Mouse (Mus musculus): Measurements from ENCODE around the gene Aanat. TPM values are rescaled to one million over a fixed set of nuclear protein-coding genes. Genes with fewer than 3 reads are reported as not detected.

Aanat gene
- polyA plus RNA-seq, 1 experiment from 2014 or later = not detected

GRCm38 (mm10) chr11:116554171-116554878 lies 31.9 kb upstream of the Aanat start:
- Histone ChIP-seq H3K4me3 (no peak overlapping the region), H3K9me3 (no peaks in the 10 kb centered on the region), H3K27ac (no peak overlapping the region), H3K36me3 (peaks cover 3% of the 10 kb centered on the region; the same call in 1 of the 2 replicates), H3K4me1 (peaks cover 54% of the 10 kb centered on the region), H3K9ac (no peak overlapping the region; the same call in 1 of the 2 replicates), H3K4me2 (replicated peaks) (no peak overlapping the region), H3K27me3 (no peaks in the 10 kb centered on the region)
- 46% methylated on average over 12 of the region's 12 CpGs for WGBS
- ATAC-seq (ENCODE audit: low FRiP score, low read depth) = no peak

GRCm38 (mm10) chr11:116555572-116555971 lies 30.7 kb upstream of the Aanat start:
- Histone ChIP-seq H3K27me3 (no peaks in the 10 kb centered on the region), H3K9me3 (no peaks in the 10 kb centered on the region), H3K27ac (no peak overlapping the region; the same call in 1 of the 2 replicates), H3K4me1 (peaks cover 46% of the 10 kb centered on the region), H3K36me3 (peaks cover 3% of the 10 kb centered on the region; the same call in 1 of the 2 replicates), H3K4me3 (no peak overlapping the region), H3K4me2 (replicated peaks) (no peak overlapping the region), H3K9ac (no peak overlapping the region)
- no peak for ATAC-seq (ENCODE audit: low FRiP score, low read depth)
- whole genome bisulfite sequencing = 73% methylated on average over 1 of the region's 1 CpGs

GRCm38 (mm10) chr11:116556308-116556707 lies 29.9 kb upstream of the Aanat start:
- WGBS = 55% methylated on average over 6 of the region's 6 CpGs
- Histone ChIP-seq H3K9me3 (no peaks in the 10 kb centered on the region), H3K27me3 (no peaks in the 10 kb centered on the region), H3K27ac (no peak overlapping the region), H3K4me2 (replicated peaks) (no peak overlapping the region), H3K4me1 (peaks cover 39% of the 10 kb centered on the region), H3K9ac (no peak overlapping the region), H3K4me3 (no peak overlapping the region), H3K36me3 (peaks cover 3% of the 10 kb centered on the region; the same call in 1 of the 2 replicates)
- ATAC-seq (ENCODE audit: low FRiP score, low read depth) = no peak

- Histone ChIP-seq H3K36me3 (no peaks in the 10 kb centered on the region), H3K9me3 (no peaks in the 10 kb centered on the region), H3K27ac (no peak overlapping the region), H3K9ac (no peak overlapping the region), H3K27me3 (no peaks in the 10 kb centered on the region), H3K4me3 (no peak overlapping the region), H3K4me2 (replicated peaks) (no peak overlapping the region), H3K4me1 (peaks cover 13% of the 10 kb centered on the region; the same call in 1 of the 2 replicates)
- ATAC-seq (ENCODE audit: low FRiP score, low read depth) = no peak
- 39% methylated on average over 7 of the region's 7 CpGs for WGBS
These were observed 20.8 kb upstream of the Aanat start for GRCm38 (mm10) chr11:116565283-116566041.

- 83% methylated on average over 8 of the region's 8 CpGs for WGBS
- no peaks in the 10 kb centered on the region for H3K9me3 ChIP-seq
- no peak overlapping the region for H3K27ac ChIP-seq
- H3K36me3 ChIP-seq = no peaks in the 10 kb centered on the region; the same call in 1 of the 2 replicates
- H3K4me1 ChIP-seq = peaks cover 20% of the 10 kb centered on the region; the same call in 1 of the 2 replicates
- H3K4me2 ChIP-seq (replicated peaks) = no peak overlapping the region
- no peak overlapping the region for H3K9ac ChIP-seq
- H3K4me3 ChIP-seq = no peak overlapping the region
- H3K27me3 ChIP-seq = no peaks in the 10 kb centered on the region
- no peak for ATAC-seq (ENCODE audit: low FRiP score, low read depth)
These were observed 18.7 kb upstream of the Aanat start for GRCm38 (mm10) chr11:116567531-116567930.

GRCm38 (mm10) chr11:116570821-116571220 lies 15.4 kb upstream of the Aanat start:
- Histone ChIP-seq H3K36me3 (no peaks in the 10 kb centered on the region; the same call in 1 of the 2 replicates), H3K4me3 (no peak overlapping the region), H3K9me3 (no peaks in the 10 kb centered on the region), H3K27me3 (no peaks in the 10 kb centered on the region), H3K4me2 (replicated peaks) (no peak overlapping the region), H3K9ac (no peak overlapping the region), H3K4me1 (peaks cover 42% of the 10 kb centered on the region), H3K27ac (no peak overlapping the region)
- 82% methylated on average over 7 of the region's 7 CpGs for WGBS
- ATAC-seq (ENCODE audit: low FRiP score, low read depth) = no peak

- WGBS = 73% methylated on average over 19 of the region's 19 CpGs
- ATAC-seq (ENCODE audit: low FRiP score, low read depth) = no peak
These were observed 14.2 kb upstream of the Aanat start for GRCm38 (mm10) chr11:116571767-116572679.

GRCm38 (mm10) chr11:116572756-116573543 lies 13.3 kb upstream of the Aanat start:
- no peaks in the 10 kb centered on the region for H3K27me3 ChIP-seq
- peak overlapping the region; percentile 27; the same call in 1 of the 2 replicates for H3K9ac ChIP-seq
- H3K4me1 ChIP-seq = peaks cover 51% of the 10 kb centered on the region
- 0 out of 2 replicates have a peak overlapping the region, but pooled peaks have one; percentile 2 for H3K4me2 ChIP-seq (replicated peaks)
- no peak overlapping the region for H3K4me3 ChIP-seq
- no peak overlapping the region for H3K27ac ChIP-seq
- WGBS = 58% methylated on average over 12 of the region's 12 CpGs
- H3K36me3 ChIP-seq = no peaks in the 10 kb centered on the region; the same call in 1 of the 2 replicates
- ATAC-seq (ENCODE audit: low FRiP score, low read depth) = 0 out of 2 replicates have a peak, but pooled peaks have one; percentile 24
- no peaks in the 10 kb centered on the region for H3K9me3 ChIP-seq

More at GRCm38 (mm10) chr11:116571767-116572679, 14.2 kb upstream of the Aanat start:
- Histone ChIP-seq H3K27ac (no peak overlapping the region), H3K36me3 (no peaks in the 10 kb centered on the region; the same call in 1 of the 2 replicates), H3K4me2 (replicated peaks) (no peak overlapping the region), H3K4me1 (peaks cover 51% of the 10 kb centered on the region), H3K27me3 (no peaks in the 10 kb centered on the region), H3K4me3 (no peak overlapping the region), H3K9ac (no peak overlapping the region), H3K9me3 (no peaks in the 10 kb centered on the region)

GRCm38 (mm10) chr11:116574486-116574885 lies 11.7 kb upstream of the Aanat start:
- H3K36me3 ChIP-seq = no peaks in the 10 kb centered on the region; the same call in 1 of the 2 replicates
- no peak overlapping the region for H3K9ac ChIP-seq
- no peaks in the 10 kb centered on the region for H3K9me3 ChIP-seq
- WGBS = 64% methylated on average over 6 of the region's 6 CpGs
- H3K27me3 ChIP-seq = no peaks in the 10 kb centered on the region
- H3K27ac ChIP-seq = no peak overlapping the region
- H3K4me1 ChIP-seq = peaks cover 66% of the 10 kb centered on the region
- H3K4me2 ChIP-seq (replicated peaks) = no peak overlapping the region
- no peak for ATAC-seq (ENCODE audit: low FRiP score, low read depth)
- H3K4me3 ChIP-seq = no peak overlapping the region

- WGBS = 55% methylated on average over 6 of the region's 6 CpGs
- Histone ChIP-seq H3K27ac (no peak overlapping the region), H3K27me3 (no peaks in the 10 kb centered on the region), H3K36me3 (no peaks in the 10 kb centered on the region; the same call in 1 of the 2 replicates), H3K4me3 (no peak overlapping the region), H3K9me3 (no peaks in the 10 kb centered on the region), H3K9ac (no peak overlapping the region), H3K4me1 (peaks cover 71% of the 10 kb centered on the region), H3K4me2 (replicated peaks) (no peak overlapping the region)
- ATAC-seq (ENCODE audit: low FRiP score, low read depth) = no peak
These were observed 11.2 kb upstream of the Aanat start for GRCm38 (mm10) chr11:116574982-116575381.

GRCm38 (mm10) chr11:116575396-116575795 lies 10.8 kb upstream of the Aanat start:
- H3K4me2 ChIP-seq (replicated peaks) = no peak overlapping the region
- ATAC-seq (ENCODE audit: low FRiP score, low read depth) = no peak
- no peaks in the 10 kb centered on the region; the same call in 1 of the 2 replicates for H3K36me3 ChIP-seq
- H3K4me3 ChIP-seq = no peak overlapping the region
- H3K27ac ChIP-seq = no peak overlapping the region
- H3K4me1 ChIP-seq = peaks cover 73% of the 10 kb centered on the region
- H3K9me3 ChIP-seq = no peaks in the 10 kb centered on the region
- WGBS = 81% methylated on average over 2 of the region's 2 CpGs
- no peaks in the 10 kb centered on the region for H3K27me3 ChIP-seq
- H3K9ac ChIP-seq = no peak overlapping the region

All from limb, embryonic 13.5 days (tissue).